Mouse (Mus musculus): ENCODE measurements around the gene Tead2. TPM values are rescaled to one million over a fixed set of nuclear protein-coding genes. Genes with fewer than 3 reads are reported as not detected.

The Tead2 gene
- polyA plus RNA-seq, 1 experiment = 12.1 TPM

GRCm38 (mm10) chr7:45195341-45196175, 20.0 kb upstream of the Tead2 start:
- no peak overlapping the region for H3K27ac ChIP-seq (ENCODE audit: insufficient read depth, low read length)
- H3K4me3 ChIP-seq (ENCODE audit: extremely low read depth, insufficient read depth, insufficient read length) = no peak overlapping the region
- H3K4me1 ChIP-seq (ENCODE audit: control insufficient read depth, insufficient read depth, insufficient read length) = no peaks in the 10 kb centered on the region
- 74% methylated on average over 13 of the region's 13 CpGs for WGBS
- DNase-seq (ENCODE audit: low read depth in 1 of 2, low spot score in 2 of 2) = no peak
- TF ChIP-seq CTCF (IDR thresholded peaks at IDR 0.05; ENCODE audit: extremely low read depth, insufficient read depth, insufficient read length, insufficient replicate concordance) = no peak
- no peak for TF ChIP-seq POLR2A (IDR thresholded peaks at IDR 0.05; ENCODE audit: low read depth, low read length)
- H3K27me3 ChIP-seq (ENCODE audit: control insufficient read depth, insufficient read depth, low read length) = no peaks in the 10 kb centered on the region
- no peaks in the 10 kb centered on the region for H3K36me3 ChIP-seq (ENCODE audit: control insufficient read depth, insufficient read depth, low read length)

- H3K4me1 ChIP-seq (ENCODE audit: control insufficient read depth, insufficient read depth, insufficient read length) = no peaks in the 10 kb centered on the region
- DNase-seq (ENCODE audit: low read depth in 1 of 2, low spot score in 2 of 2) = no peak
- H3K36me3 ChIP-seq (ENCODE audit: control insufficient read depth, insufficient read depth, low read length) = no peaks in the 10 kb centered on the region
- no peaks in the 10 kb centered on the region for H3K27me3 ChIP-seq (ENCODE audit: control insufficient read depth, insufficient read depth, low read length)
- TF ChIP-seq POLR2A (IDR thresholded peaks at IDR 0.05; ENCODE audit: low read depth, low read length) (no peak), CTCF (IDR thresholded peaks at IDR 0.05; ENCODE audit: extremely low read depth, insufficient read depth, insufficient read length, insufficient replicate concordance) (no peak)
- 83% methylated on average over 4 of the region's 4 CpGs for WGBS
- no peak overlapping the region for H3K4me3 ChIP-seq (ENCODE audit: extremely low read depth, insufficient read depth, insufficient read length)
- H3K27ac ChIP-seq (ENCODE audit: insufficient read depth, low read length) = no peak overlapping the region
These were observed 19.4 kb upstream of the Tead2 start for GRCm38 (mm10) chr7:45196176-45196535.

GRCm38 (mm10) chr7:45196994-45197393, 18.6 kb upstream of the Tead2 start:
- H3K27ac ChIP-seq (ENCODE audit: insufficient read depth, low read length) = no peak overlapping the region
- no peak overlapping the region for H3K4me3 ChIP-seq (ENCODE audit: extremely low read depth, insufficient read depth, insufficient read length)
- DNase-seq (ENCODE audit: low read depth in 1 of 2, low spot score in 2 of 2) = no peak
- no peaks in the 10 kb centered on the region for H3K27me3 ChIP-seq (ENCODE audit: control insufficient read depth, insufficient read depth, low read length)
- TF ChIP-seq POLR2A (IDR thresholded peaks at IDR 0.05; ENCODE audit: low read depth, low read length) = no peak
- TF ChIP-seq CTCF (IDR thresholded peaks at IDR 0.05; ENCODE audit: extremely low read depth, insufficient read depth, insufficient read length, insufficient replicate concordance) = no peak
- H3K4me1 ChIP-seq (ENCODE audit: control insufficient read depth, insufficient read depth, insufficient read length) = no peaks in the 10 kb centered on the region
- H3K36me3 ChIP-seq (ENCODE audit: control insufficient read depth, insufficient read depth, low read length) = no peaks in the 10 kb centered on the region
- WGBS = 77% methylated on average over 5 of the region's 5 CpGs

GRCm38 (mm10) chr7:45198435-45198834, 17.1 kb upstream of the Tead2 start:
- Histone ChIP-seq H3K27me3 (ENCODE audit: control insufficient read depth, insufficient read depth, low read length) (no peaks in the 10 kb centered on the region), H3K36me3 (ENCODE audit: control insufficient read depth, insufficient read depth, low read length) (no peaks in the 10 kb centered on the region), H3K4me3 (ENCODE audit: extremely low read depth, insufficient read depth, insufficient read length) (no peak overlapping the region), H3K4me1 (ENCODE audit: control insufficient read depth, insufficient read depth, insufficient read length) (no peaks in the 10 kb centered on the region), H3K27ac (ENCODE audit: insufficient read depth, low read length) (no peak overlapping the region)
- 24% methylated on average over 5 of the region's 5 CpGs for WGBS
- DNase-seq (ENCODE audit: low read depth in 1 of 2, low spot score in 2 of 2) = peak; percentile 17 to 67
- TF ChIP-seq POLR2A (IDR thresholded peaks at IDR 0.05; ENCODE audit: low read depth, low read length) = no peak
- peak; percentile 79; the same call in 1 of the 2 replicates for TF ChIP-seq CTCF (IDR thresholded peaks at IDR 0.05; ENCODE audit: extremely low read depth, insufficient read depth, insufficient read length, insufficient replicate concordance)

- no peak overlapping the region for H3K4me3 ChIP-seq (ENCODE audit: extremely low read depth, insufficient read depth, insufficient read length)
- WGBS = 88% methylated on average over 11 of the region's 11 CpGs
- no peak overlapping the region for H3K27ac ChIP-seq (ENCODE audit: insufficient read depth, low read length)
- H3K36me3 ChIP-seq (ENCODE audit: control insufficient read depth, insufficient read depth, low read length) = no peaks in the 10 kb centered on the region
- H3K4me1 ChIP-seq (ENCODE audit: control insufficient read depth, insufficient read depth, insufficient read length) = no peaks in the 10 kb centered on the region
- DNase-seq (ENCODE audit: low read depth in 1 of 2, low spot score in 2 of 2) = no peak
- TF ChIP-seq POLR2A (IDR thresholded peaks at IDR 0.05; ENCODE audit: low read depth, low read length) (no peak), CTCF (IDR thresholded peaks at IDR 0.05; ENCODE audit: extremely low read depth, insufficient read depth, insufficient read length, insufficient replicate concordance) (no peak)
- H3K27me3 ChIP-seq (ENCODE audit: control insufficient read depth, insufficient read depth, low read length) = no peaks in the 10 kb centered on the region
These were observed 16.6 kb upstream of the Tead2 start for GRCm38 (mm10) chr7:45198961-45199360.

GRCm38 (mm10) chr7:45202654-45203053, 12.9 kb upstream of the Tead2 start:
- H3K4me1 ChIP-seq (ENCODE audit: control insufficient read depth, insufficient read depth, insufficient read length) = peaks cover 4% of the 10 kb centered on the region; the same call in 1 of the 2 replicates
- WGBS = 78% methylated on average over 10 of the region's 10 CpGs
- DNase-seq (ENCODE audit: low read depth in 1 of 2, low spot score in 2 of 2) = no peak
- TF ChIP-seq POLR2A (IDR thresholded peaks at IDR 0.05; ENCODE audit: low read depth, low read length) = no peak
- TF ChIP-seq CTCF (IDR thresholded peaks at IDR 0.05; ENCODE audit: extremely low read depth, insufficient read depth, insufficient read length, insufficient replicate concordance) = no peak
- H3K27ac ChIP-seq (ENCODE audit: insufficient read depth, low read length) = no peak overlapping the region
- H3K4me3 ChIP-seq (ENCODE audit: extremely low read depth, insufficient read depth, insufficient read length) = no peak overlapping the region
- no peaks in the 10 kb centered on the region for H3K27me3 ChIP-seq (ENCODE audit: control insufficient read depth, insufficient read depth, low read length)
- H3K36me3 ChIP-seq (ENCODE audit: control insufficient read depth, insufficient read depth, low read length) = no peaks in the 10 kb centered on the region
